Mouse (Mus musculus) liver, adult 10 weeks (tissue): ENCODE results near the gene Olfr1352. TPM values are rescaled to one million over a fixed set of nuclear protein-coding genes. Genes with fewer than 3 reads are reported as not detected.

Source experiments
- polyA plus RNA-seq: library from polyadenylated mRNA; stranded (reverse); fragments of 350-450 nt; fragmentation: Illumina TruSeq; extraction: RNeasy Lipid Tissue Mini Kit (QIAGEN cat#74804); gene quantifications from one replicate; pipeline ENCODE4 v1.2.3, GENCODE M21; 2014; ENCODE audit warnings: low read depth, low replicate concordance

Gene Olfr1352
- polyA plus RNA-seq: not detected

DNA sequence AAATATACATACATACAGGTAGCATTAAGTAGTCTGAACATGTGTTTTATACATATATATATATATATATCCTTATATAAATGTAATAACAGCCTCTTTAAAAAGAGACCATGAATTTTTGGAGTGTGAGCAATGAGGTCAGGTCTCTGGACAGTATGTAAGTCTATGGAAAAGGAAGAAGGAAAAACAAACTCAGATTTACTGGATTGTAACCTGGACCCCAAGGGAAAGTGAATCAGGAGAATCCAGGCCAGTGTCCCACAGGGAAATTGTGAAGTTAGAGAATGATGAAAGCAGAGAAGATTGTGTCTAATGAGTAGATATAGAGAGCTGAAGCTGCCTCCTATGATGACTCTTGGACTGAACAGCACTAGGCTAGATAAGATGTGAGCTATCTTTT lies at the start of gene Olfr1352:
TSS of gene Olfr1352 (plus strand) at position 301 of the 400 bp plus-strand sequence.

DNA sequence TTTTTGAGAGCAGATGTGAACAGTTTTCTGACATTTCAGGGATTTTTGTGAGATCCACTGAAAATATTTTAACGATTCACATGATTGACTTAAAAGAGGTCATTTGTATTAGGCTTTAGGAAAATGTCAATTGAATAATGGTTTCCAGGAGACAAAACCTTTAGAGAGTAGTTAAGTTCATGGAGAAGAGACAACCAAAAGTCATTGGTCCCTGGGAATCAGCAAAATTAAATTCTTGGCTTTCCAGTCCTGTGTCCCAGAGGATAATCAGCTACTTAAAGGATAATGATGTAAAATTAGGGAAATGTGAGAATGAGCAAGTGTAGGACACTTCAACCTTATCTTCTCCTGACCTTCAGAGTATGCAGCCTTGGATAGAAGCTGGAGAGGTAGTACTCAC lies 30.5 kb upstream of the Olfr1352 start, which contains the start of gene Olfr8:
TSS of gene Olfr8 (plus strand) at position 301 of the 400 bp plus-strand sequence.

DNA sequence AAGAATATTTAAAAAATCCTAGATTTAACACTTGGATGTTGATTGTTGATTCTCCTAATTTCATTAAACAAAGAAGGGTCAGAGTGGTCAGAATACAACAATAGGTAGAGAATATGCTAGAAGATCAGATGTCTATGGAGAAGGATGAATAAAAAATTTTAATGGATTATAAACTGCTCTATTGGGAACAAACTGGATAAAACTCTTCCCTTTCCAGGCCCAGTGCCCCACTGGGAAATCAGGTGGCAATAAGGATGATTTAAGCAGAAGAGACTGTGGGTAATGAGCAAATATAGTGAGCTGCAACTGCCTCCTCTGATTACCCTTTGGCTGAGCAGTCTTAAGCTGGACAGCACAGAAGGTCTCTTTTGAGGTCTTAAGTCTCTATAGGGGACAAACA lies 17.8 kb upstream of the Olfr1352 start, which contains the start of gene Olfr1353:
TSS of gene Olfr1353 (plus strand) at position 301 of the 400 bp plus-strand sequence.

DNA sequence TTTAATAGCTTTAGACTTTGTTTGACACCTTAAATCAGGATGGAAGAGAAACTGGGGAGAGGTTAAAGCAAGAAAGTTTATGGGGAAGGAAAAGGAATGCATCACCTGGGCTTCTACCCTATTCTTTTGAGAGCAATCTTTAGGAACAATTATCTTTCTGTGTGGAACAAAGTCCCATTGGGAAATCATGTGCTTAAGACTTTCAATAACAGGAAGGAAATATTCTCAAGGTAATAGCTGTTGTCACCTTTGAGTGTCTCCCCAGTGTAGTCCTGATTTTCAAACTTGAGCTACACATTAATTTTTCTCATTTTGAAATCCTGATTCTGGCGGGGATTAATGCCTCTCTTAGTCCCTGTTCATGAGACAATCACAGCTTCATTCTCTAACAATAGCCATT lies 31.3 kb downstream of the Olfr1352 start, which contains the start of gene Olfr1351:
TSS of gene Olfr1351 (plus strand) at position 301 of the 400 bp plus-strand sequence.

DNA sequence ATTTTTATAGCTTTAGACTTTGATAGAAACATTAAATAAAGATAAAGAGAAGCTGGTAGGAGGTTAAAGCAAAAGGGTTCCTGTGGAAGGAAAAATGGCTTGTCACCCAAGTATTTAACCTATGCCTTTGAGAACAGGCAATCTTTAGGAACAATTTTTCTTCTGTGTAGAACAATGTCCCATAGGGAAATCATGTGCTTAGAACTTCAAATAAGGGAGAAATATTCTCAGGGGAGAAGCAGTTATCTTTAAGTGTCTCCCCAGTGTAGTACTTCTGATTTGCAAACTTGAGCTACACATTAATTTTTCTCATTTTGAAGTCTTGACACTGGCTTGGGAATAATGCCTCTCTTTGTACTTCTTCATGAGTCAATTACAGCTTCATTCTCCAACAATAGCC lies 47.6 kb downstream of the Olfr1352 start, which contains the start of gene Olfr57:
TSS of gene Olfr57 (plus strand) at position 301 of the 400 bp plus-strand sequence.

Other genes with a start within 250 kb of the Olfr1352 start
- not detected for gene Ccdc105, start 228.0 kb upstream of the Olfr1352 start, polyA plus RNA-seq
- not detected for gene Slc1a6, start 200.6 kb upstream of the Olfr1352 start, polyA plus RNA-seq
- not detected for gene Olfr1356, start 128.9 kb upstream of the Olfr1352 start, polyA plus RNA-seq
- gene Olfr1355, start 105.5 kb upstream of the Olfr1352 start, polyA plus RNA-seq: not detected
- not detected for gene Olfr1354, start 67.9 kb upstream of the Olfr1352 start, polyA plus RNA-seq
- not detected for gene Olfr8, start 30.4 kb upstream of the Olfr1352 start, polyA plus RNA-seq
- gene Olfr1353, start 17.7 kb upstream of the Olfr1352 start, polyA plus RNA-seq: not detected
- not detected for gene Olfr1351, start 31.4 kb downstream of the Olfr1352 start, polyA plus RNA-seq
- gene Olfr57, start 47.7 kb downstream of the Olfr1352 start, polyA plus RNA-seq: not detected
- 19.9 TPM for gene 2610008E11Rik, start 116.5 kb downstream of the Olfr1352 start, polyA plus RNA-seq
- gene Vmn2r80, start 167.7 kb downstream of the Olfr1352 start, polyA plus RNA-seq: not detected